Mouse (Mus musculus) kidney, postnatal 4 days (tissue): ENCODE data around the gene C1qtnf7.

Source experiments
- DNase-seq, 2 experiments: peaks; one replicate each; pipeline ENCODE4 v3.0.0; 2021; ENCODE audit warnings: mixed read lengths in 2 of 2

The C1qtnf7 gene

GRCm38 (mm10) chr5:43515401-43515976 lies at the start of gene C1qtnf7:
Gene C1qtnf7 (plus strand): TSS chr5:43515538.
- DNase-seq = peak; percentile 22 to 44

GRCm38 (mm10) chr5:43466762-43467161 lies 48.6 kb upstream of the C1qtnf7 start:
- DNase-seq = no peak

DNA sequence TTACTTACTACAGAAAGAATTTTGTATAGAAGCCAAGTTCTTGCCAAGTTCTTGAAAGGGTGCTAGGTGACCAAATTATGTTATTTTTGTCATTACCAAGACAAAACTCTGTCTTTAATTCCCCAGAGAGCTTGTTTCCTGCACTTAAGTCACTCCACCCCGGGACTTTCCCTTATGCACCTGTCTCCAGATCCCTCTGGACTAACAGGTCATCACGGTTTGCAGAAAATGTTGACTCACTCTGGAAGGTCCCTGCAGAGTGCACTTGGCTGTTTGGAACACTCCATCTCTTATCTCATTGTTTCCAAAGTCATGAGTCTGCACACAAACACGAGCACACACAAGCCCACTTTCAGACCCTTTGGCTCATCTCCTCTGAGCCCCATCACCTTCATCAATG lies 48.1 kb upstream of the C1qtnf7 start:
- DNase-seq = no peak

DNA sequence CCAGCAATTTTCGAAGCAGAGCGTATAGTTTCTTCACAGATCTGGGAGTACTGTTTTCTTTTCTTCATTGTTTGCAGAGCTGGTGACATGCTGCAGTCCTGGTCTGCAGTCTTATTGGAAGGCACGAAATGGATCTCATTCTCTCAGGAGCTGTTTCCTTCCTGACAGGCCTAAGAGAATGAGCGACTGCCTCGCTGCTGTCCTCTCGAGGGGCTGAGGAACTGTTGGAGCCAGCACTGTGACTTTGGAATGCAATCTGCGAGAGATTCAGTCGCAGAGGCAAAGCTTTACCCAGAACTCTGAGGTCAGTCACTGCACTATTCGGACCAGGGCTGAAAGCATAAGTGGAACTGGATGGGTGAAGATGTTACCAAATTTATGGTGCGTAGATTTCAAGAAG lies 46.4 kb upstream of the C1qtnf7 start:
- peak; percentile 10 to 21 for DNase-seq

DNA sequence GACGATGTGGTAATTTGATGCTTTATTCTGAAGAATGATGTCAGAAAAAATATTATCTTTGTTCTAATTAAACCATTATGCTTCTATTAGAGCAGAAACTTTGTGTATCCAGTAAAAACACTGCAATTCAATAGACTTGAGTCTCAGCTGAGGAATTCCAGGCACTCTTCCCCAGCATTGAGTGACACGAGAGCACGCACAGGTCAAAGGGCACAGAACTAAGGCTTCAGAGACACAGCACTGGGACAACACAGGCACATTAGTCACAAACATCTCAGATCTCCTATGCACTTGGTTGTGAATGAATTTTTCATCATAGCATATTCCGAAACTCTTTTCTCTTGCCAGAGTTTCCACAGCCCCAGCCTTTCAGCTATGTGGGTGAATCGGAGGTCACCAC lies 37.4 kb upstream of the C1qtnf7 start:
- peak in 1 of 2 experiments; percentile 10 for DNase-seq

- DNase-seq = no peak
Measured at GRCm38 (mm10) chr5:43480046-43480445, 35.3 kb upstream of the C1qtnf7 start.

DNA sequence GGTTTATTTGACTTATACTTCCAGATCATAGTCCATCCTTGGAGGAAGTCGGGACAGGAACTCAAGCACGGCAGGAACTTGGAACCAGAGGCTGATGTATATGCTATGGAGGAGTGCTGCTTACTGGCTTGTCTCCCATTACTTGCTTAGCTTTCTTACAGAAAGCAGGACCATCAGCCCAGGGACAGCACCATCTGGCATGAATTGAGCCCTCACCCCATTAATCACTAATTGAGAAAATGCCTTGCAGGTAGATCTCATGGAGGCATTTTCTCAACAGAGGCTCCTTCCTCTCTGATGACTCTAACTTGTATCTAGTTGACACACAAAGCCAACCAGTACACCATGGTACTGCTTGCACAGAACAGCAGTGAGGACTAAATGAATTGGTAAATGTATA lies 34.6 kb upstream of the C1qtnf7 start:
- no peak for DNase-seq

GRCm38 (mm10) chr5:43481824-43482223 lies 33.5 kb upstream of the C1qtnf7 start:
- DNase-seq = no peak

DNA sequence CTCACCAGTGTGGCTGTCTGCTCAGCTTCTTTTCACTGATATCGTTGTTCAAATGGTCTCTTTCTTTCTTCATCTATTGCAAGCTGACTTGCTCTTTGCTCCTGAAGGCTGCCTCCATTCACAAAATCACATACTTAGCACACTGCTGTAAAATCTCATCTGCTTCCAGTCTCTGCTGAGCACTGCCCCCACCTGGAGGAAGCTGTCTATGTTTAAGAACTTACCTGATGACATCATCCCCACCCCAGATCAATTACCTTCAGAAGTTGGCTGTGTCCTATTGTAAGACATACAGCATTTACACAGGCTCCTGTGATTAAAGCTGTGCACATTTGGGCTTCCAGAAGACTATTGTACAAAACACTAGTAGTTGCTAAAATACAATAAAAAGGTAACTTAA lies 13.5 kb upstream of the C1qtnf7 start:
- DNase-seq = peak in 1 of 2 experiments; percentile 13

DNA sequence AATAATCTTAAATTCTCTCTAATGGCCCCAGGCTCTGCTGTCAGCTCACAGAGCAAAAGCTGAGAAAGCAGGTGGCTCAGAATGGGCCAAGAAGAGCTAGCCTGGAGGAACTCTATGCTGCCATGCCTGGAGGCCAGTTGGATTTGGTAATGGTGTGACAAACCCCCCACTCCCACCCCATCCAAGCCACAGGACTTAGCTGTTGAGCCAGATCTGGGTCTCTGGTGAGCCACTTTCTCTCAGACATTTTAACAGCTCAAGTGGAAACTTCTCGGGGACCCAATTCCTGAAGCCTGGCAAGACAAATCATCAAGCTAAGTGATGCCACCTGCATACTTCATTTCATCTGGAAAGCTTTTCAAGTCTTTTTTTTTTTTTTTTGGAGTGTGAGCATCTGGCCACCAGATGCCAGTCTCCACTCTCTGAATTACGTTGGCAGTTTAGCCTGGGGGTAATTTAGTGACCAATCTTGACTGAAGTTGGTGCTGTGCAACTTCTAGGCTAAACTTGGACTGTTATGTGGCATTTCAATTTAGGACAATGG lies 11.0 kb upstream of the C1qtnf7 start:
- no peak for DNase-seq

- no peak for DNase-seq
Measured at GRCm38 (mm10) chr5:43508470-43508869, 6.9 kb upstream of the C1qtnf7 start.

GRCm38 (mm10) chr5:43508892-43509291 lies 6.4 kb upstream of the C1qtnf7 start:
- DNase-seq = no peak

- no peak for DNase-seq
Measured at GRCm38 (mm10) chr5:43511126-43511525, 4.2 kb upstream of the C1qtnf7 start.

DNA sequence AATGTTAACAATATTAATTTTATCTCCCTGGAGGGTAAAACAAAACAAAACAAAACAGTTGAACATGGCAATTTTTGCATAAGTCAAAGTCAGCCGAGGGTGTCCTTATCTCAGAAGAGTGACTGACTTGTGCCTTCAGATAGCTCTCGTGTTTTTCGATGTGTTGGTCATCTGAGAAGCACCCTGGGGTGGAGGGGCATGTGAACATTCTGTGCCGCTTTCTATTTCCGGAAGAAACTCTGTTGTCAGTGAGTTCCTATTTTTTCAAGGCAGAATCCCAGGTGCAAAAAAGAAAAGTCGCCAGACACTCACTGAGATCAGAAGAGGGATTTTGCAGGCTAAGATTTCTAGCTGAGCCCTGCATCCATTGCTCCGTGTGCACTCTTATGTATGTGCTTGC lies 1.2 kb downstream of the C1qtnf7 start:
- DNase-seq = peak in 1 of 2 experiments; percentile 17

GRCm38 (mm10) chr5:43517313-43517712 lies 2.0 kb downstream of the C1qtnf7 start:
- DNase-seq = no peak

- DNase-seq = no peak
Measured at GRCm38 (mm10) chr5:43519905-43520304, 4.6 kb downstream of the C1qtnf7 start.

- peak in 1 of 2 experiments; percentile 29 for DNase-seq
Measured at GRCm38 (mm10) chr5:43521369-43521768, 6.0 kb downstream of the C1qtnf7 start.

- no peak for DNase-seq
Measured at GRCm38 (mm10) chr5:43522866-43523265, 7.5 kb downstream of the C1qtnf7 start.

- DNase-seq = peak; percentile 57 to 69
Measured at GRCm38 (mm10) chr5:43526874-43527584, 11.7 kb downstream of the C1qtnf7 start.

DNA sequence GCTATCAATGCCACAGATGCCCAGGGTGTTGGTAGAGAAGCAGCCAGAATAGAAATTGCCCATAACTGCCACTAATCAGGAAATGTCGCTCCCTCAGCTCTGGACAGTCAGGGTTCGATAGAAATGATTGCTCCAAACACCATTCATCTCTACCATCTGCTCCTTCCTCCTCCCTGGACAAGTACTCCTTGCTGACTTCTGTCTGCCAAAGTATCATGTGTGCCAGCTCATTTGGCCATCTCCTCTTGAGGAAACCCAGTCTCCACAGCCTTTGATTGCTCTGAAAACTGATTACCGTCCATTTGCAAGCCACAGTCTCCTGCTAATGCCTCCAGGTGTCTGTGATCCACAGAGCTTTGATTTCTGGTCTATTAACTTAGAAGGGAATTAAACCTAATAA lies 14.8 kb downstream of the C1qtnf7 start:
- DNase-seq = no peak

GRCm38 (mm10) chr5:43530886-43531285 lies 15.5 kb downstream of the C1qtnf7 start:
- no peak for DNase-seq

DNA sequence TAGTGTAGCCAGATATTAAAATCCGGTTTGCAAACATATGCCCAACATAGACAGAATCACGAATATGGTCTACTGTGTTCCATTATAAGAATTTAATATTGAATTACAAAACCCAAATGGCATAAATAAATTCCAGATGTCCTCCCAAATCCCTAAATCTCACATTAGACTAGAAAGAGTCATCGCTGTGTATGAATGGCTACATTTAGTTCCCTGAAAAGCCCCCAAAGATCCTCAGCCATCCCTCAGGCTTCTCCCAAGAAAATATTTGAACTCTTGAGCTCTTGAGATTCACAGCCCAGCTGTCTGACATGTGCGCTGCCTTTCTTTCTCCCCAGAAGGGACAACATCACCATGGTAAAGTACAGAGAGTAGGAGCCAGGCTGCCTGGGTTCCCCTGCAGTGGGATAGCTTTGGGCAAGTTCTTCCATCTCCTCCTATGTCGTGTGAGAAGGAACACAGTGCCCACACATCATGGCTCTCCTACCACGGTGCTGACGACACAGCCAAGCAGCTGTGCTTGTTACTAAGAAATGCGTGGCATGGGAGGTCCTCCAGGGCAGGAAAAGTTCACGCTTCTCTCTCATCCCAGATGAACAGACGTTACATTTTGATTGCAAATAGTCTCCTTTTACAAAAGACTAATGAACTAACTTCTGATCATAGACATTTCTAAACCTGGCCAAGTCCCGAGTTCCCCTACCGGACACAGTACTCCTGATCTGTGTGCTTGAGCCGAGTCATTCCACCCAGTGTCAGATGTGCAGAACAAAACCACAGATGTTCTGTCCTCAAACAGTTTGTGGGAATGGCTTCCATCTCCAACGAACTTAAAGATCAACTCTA lies 23.2 kb downstream of the C1qtnf7 start:
- DNase-seq = no peak

DNA sequence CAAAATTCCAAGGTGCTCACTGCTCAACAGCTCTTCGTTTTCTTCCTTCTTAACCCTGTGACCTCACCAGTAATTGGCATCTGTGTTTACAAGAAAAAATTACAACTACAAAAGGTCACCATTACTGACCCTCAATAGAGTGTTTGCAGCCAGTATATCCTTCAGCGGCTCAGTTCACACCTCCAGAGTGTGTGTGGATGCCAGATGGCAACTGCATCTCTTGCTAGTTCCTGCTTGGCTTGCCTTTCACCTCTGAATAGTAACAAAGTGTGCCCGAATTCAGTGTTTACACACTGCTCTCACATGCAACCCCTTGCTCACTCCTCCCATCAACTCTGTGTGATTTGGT lies 23.8 kb downstream of the C1qtnf7 start:
- DNase-seq = no peak

DNA sequence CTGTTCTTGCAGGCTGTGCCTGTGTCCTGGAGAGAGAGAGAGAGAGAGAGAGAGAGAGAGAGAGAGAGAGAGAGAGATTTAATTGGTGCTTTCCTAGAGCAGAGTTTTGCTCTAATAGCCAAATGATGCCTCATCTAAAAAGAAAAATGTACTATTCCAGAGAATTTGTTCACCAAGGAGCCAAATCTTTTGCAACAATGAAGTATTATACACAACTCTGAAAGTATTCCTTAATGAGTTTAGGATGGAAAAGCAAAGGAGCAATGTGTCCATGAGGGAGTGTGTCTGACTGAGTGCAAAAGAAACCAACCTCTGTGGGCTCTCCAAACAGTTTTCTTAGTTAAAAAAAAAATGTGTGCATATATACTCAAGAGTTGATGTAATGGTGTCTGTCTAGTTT lies 24.5 kb downstream of the C1qtnf7 start:
- DNase-seq = no peak
